Mouse (Mus musculus) cortical plate, adult 2 months (tissue): ENCODE results near the gene Hoxd3.

Experiments used
- CTCF ChIP-seq: fragments of 200-500 bp; IDR thresholded peaks from 2 replicates; pipeline ENCODE4 v1.5.1; 2011; ENCODE audit warnings: mild to moderate bottlenecking, control low read depth, low read length; ENCODE audit not compliant: insufficient read depth; ENCODE audit errors: extremely low read depth
- POLR2A ChIP-seq: fragments of 200-500 bp; IDR thresholded peaks from 2 replicates; pipeline ENCODE4 v1.6.1; 2011; ENCODE audit warnings: mild to moderate bottlenecking, low read length, control low read depth; ENCODE audit not compliant: insufficient read depth; ENCODE audit errors: extremely low read depth

DNA sequence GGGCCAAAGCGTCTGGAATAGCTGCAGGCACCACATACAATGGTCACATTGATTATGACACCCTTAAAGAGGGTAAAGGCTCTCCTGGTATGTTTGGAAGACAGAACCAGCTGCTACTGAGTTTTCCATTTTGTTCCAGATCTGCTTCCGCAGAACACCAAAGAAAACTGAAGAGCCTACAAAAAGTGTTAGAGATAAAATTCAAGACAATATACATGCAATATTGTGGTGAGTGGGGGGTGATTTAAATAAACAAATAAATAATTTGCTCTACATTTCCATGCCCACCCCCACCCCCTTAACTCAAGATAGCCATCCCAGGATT is 27.7 kb downstream of the Hoxd3 start:
- TF ChIP-seq POLR2A: no peak
- TF ChIP-seq CTCF: no peak
